Mouse (Mus musculus): ENCODE data around the gene Vmn2r63. TPM values are rescaled to one million over a fixed set of nuclear protein-coding genes. Genes with fewer than 3 reads are reported as not detected.
"Not testable (repeated sequence)": the region's sequence is repeated elsewhere in the genome, so short reads cannot be mapped to it uniquely, and the experiment has no call there.

The Vmn2r63 gene
- polyA plus RNA-seq (2012; ENCODE audit: insufficient read depth, insufficient read length, missing spikeins), result not detected in 2 replicates

DNA sequence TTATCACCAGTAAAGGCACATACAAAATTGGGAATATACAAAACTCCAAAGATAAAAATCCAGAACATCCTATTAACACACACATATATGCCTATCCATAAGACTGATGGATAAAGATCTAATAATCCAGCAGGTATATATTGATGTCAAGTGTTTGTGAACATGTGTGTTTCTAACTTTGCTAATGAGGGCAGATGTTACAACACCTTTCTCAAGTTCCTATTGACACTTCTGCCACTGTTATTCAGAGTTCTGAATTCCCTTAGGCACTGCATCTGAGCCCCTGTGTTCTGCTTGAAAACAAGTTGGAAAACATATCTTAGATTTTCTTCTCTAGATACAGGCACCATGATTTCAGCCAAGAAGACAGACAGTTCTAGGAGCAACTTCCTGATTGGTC is at the start of gene Vmn2r63:
Gene Vmn2r63 (minus strand): TSS at position 101 of the 400 bp plus-strand sequence.
- not testable (repeated sequence) for H3K27ac ChIP-seq (replicated peaks; ENCODE audit: low read depth, low read length); H3K4me3 ChIP-seq (ENCODE audit: insufficient read depth, low read depth, low read length); H3K4me1 ChIP-seq (ENCODE audit: control insufficient read depth, insufficient read depth, insufficient read length, low read length)

DNA sequence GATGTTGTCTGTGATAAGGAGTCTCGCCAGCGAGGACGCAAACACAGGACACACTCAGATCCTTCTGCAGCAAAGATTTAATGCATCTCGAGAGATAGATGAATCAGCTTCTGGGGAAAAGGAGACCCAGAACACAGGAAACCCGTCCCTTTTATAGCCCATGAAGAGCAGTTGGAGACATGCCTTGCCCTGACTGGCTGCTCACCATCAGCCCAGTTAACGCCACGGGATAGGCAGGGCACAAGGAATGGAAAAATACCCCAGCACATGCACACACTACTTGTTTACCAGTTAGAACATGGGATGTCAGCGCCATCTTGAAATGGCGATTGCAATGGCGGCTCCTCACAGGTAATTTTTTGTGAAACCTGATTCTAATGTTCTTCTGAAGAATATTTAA is 47.1 kb upstream of the Vmn2r63 start:
- no peaks in the 10 kb centered on the region for H3K4me1 ChIP-seq (ENCODE audit: control insufficient read depth, insufficient read depth, insufficient read length, low read length)
- no peak overlapping the region for H3K27ac ChIP-seq (replicated peaks; ENCODE audit: low read depth, low read length)
- H3K4me3 ChIP-seq (ENCODE audit: insufficient read depth, low read depth, low read length), result no peak overlapping the region

DNA sequence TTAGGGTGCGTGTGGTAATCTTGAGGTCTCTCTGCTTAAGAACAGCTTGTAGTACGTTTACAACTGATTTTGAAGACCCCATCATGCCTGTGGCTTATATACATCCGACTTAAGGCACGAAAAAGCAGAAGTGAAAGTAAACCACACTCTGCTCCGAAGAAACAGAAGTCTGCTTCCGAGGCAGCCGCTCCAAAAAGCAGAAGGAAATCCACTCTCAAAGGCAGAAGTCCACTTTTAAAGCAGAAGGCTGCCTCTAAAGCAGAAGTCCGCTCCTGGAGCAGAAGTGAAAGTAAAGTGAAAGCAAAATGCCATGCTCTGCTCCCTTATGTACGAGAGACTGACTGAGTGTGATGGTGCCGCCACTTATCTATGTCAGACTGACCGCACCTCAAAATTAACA is 46.5 kb upstream of the Vmn2r63 start:
- no peaks in the 10 kb centered on the region for H3K4me1 ChIP-seq (ENCODE audit: control insufficient read depth, insufficient read depth, insufficient read length, low read length)
- no peak overlapping the region for H3K27ac ChIP-seq (replicated peaks; ENCODE audit: low read depth, low read length)
- H3K4me3 ChIP-seq (ENCODE audit: insufficient read depth, low read depth, low read length), result no peak overlapping the region

DNA sequence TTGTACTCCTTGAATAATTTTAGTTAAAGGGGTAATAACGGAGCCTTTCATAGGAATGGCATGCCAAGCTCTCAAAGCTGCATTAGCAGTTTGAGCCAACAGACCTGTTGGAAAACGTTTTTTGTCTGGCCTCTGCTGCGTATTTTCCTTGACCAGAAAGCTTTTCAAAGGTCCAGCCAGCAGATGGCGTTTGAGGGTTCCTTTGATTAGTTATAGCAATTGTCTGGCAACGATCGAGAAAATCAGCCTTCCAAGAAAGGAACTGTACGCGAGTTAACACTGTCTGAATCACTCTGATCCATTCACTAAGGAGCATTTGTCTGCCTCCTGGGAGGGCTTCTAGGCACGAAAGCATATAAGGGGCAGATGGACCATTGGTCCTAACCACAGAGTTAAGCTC is 31.6 kb upstream of the Vmn2r63 start:
- H3K4me1 ChIP-seq (ENCODE audit: control insufficient read depth, insufficient read depth, insufficient read length, low read length), result no peaks in the 10 kb centered on the region
- no peak overlapping the region for H3K27ac ChIP-seq (replicated peaks; ENCODE audit: low read depth, low read length)

DNA sequence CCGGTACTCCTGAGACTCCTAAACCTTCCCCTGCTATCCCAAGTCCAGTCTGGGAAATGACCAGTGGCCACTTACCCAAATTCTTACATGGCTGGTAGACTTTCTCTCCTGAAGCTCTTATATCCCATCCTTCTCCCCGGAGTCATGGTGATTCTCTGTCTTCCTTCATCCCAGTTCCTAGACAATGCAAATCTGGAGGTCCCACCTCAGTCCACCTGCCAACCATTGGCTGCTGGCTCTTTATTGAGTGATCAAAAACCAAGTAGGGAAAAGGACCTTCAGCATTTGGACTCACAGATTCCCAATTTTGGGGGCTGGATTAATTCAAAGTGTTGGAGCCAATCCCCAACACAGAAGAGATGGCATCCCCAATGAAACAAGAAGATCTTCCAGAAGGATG is 35.6 kb downstream of the Vmn2r63 start:
- not testable (repeated sequence) for H3K27ac ChIP-seq (replicated peaks; ENCODE audit: low read depth, low read length); H3K4me1 ChIP-seq (ENCODE audit: control insufficient read depth, insufficient read depth, insufficient read length, low read length)

More for the DNA sequence above, 31.6 kb upstream of the Vmn2r63 start:
- H3K4me3 ChIP-seq (ENCODE audit: insufficient read depth, low read depth, low read length), result no peak overlapping the region

DNA sequence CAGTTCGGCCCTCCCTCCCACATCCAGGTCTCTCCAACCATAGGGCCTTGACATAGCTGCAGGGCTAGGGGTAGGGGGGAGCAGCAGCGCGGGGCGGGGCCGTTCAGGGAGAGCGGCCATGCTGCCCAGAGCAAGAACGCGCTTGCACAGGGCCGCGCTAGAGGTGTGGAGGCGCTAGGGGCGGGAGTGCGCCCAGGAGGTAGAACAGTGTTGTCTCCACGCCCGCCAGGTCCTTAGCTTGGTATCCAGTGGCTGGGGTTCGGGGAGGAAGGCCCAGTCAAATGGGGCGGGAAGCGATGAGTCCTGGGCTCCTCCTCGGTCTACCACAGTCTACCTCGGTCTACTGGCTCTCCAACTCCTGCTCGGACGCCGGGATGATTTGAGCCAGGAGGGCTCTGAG is 55.5 kb downstream of the Vmn2r63 start:
- Histone ChIP-seq H3K4me3 (ENCODE audit: insufficient read depth, low read depth, low read length) (no peak overlapping the region), H3K27ac (replicated peaks; ENCODE audit: low read depth, low read length) (no peak overlapping the region), H3K4me1 (ENCODE audit: control insufficient read depth, insufficient read depth, insufficient read length, low read length) (no peaks in the 10 kb centered on the region)

More for the DNA sequence above, 35.6 kb downstream of the Vmn2r63 start:
- not testable (repeated sequence) for H3K4me3 ChIP-seq (ENCODE audit: insufficient read depth, low read depth, low read length)

DNA sequence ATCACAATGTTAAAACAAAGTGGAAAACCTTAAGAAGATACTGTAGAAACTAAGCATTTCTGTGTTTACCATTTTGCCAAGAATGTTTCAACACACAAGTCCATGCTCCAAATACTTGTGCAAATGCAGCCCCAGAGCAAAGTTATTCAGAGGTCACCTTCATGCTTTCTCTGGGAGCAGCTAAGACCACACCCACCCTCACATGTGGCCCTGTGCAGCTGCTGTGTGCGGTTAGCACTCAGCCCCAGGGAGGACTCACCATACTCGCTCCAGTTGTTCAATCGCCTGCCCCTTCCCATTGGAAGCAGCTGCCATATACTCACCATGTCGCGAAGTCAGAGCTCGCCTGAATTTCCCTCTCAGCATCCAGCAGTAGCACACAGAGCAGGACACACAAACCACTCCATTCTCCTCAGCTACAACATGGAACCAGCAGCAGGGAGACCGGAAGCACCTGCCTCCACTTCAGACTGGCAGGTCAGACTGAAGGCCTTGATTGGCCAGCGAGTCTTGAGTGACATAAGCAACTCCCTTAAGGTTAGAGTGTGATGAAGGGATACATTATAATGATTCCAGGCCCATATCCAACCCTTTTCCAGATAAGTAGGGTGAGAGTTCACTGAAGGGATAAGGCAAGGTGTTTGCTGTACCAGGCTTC is 66.7 kb downstream of the Vmn2r63 start, which contains the start of gene Gm2381:
Gene Gm2381 (minus strand): TSS at position 434 of the 658 bp plus-strand sequence.
- not testable (repeated sequence) for H3K4me1 ChIP-seq (ENCODE audit: control insufficient read depth, insufficient read depth, insufficient read length, low read length); H3K4me3 ChIP-seq (ENCODE audit: insufficient read depth, low read depth, low read length); H3K27ac ChIP-seq (replicated peaks; ENCODE audit: low read depth, low read length)

Other genes with a start within 250 kb of the Vmn2r63 start
- gene Zfp975, start 241.1 kb downstream of the Vmn2r63 start, polyA plus RNA-seq (2012; ENCODE audit: insufficient read depth, insufficient read length, missing spikeins), result 2.4 and 3.0 TPM in 2 replicates
- gene Gm17067, start 206.8 kb downstream of the Vmn2r63 start, polyA plus RNA-seq (2012; ENCODE audit: insufficient read depth, insufficient read length, missing spikeins), result 1.3 and 2.5 TPM in 2 replicates
- gene Vmn2r62, start 140.3 kb downstream of the Vmn2r63 start, polyA plus RNA-seq (2012; ENCODE audit: insufficient read depth, insufficient read length, missing spikeins), result not detected in 2 replicates
- gene Gm2381, start 66.6 kb downstream of the Vmn2r63 start, polyA plus RNA-seq (2012; ENCODE audit: insufficient read depth, insufficient read length, missing spikeins), result not detected in 2 replicates
- gene Gm9268, start 84.9 kb upstream of the Vmn2r63 start, polyA plus RNA-seq (2012; ENCODE audit: insufficient read depth, insufficient read length, missing spikeins), result not detected in 2 replicates
- not detected in 2 replicates for gene Zfp936, start 180.4 kb upstream of the Vmn2r63 start, polyA plus RNA-seq (2012; ENCODE audit: insufficient read depth, insufficient read length, missing spikeins)